In the genomic region with DNA sequence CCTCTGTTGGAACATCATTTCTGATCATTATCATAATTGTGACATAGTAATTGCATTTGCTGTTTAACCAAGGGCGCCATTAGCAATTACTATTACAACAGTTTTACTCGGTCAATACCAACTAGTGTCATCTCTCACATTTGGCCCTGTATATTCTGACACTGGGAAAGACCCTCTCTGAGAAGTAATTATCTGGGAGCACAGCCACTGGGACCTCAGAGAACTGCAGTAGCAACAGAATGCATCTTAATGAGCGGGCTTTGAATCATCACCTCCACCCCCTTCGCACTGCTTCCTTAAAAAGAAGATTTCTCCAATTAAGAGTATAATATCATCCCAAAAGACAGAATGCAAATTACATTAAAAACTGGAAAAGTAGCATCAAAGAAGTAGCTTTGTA, we compare ENCODE assay signal across 20 mouse cellular contexts.
DNase-seq lines count a peak whose midpoint lies in the region; ATAC-seq and TF ChIP-seq lines count a peak whose summit lies in the region.
"Had no signal": no experiment of that assay in that cellular context is flagged by ENCODE, and none has a peak within 500 bp of the region (broad histone marks: within the 10 kb centered on the region; RNA-seq: fewer than 3 reads in every experiment).

No protein-coding gene starts in this region.

- no peak overlapping the region for H3K27ac ChIP-seq in forebrain, embryonic 12.5 days
- H3K27ac ChIP-seq in forebrain, embryonic 16.5 days (ENCODE audit: low read length): no peak overlapping the region
- no peak overlapping the region for H3K27ac ChIP-seq in midbrain, embryonic 11.5 days (ENCODE audit: low read depth, low read length)
- no peak overlapping the region for H3K27ac ChIP-seq in midbrain, embryonic 10.5 days (replicated peaks)
- H3K27ac ChIP-seq in midbrain, embryonic 16.5 days (ENCODE audit: low read length): no peak overlapping the region
- H3K27ac ChIP-seq in lung, postnatal 0 days (ENCODE audit: low read length): no peak overlapping the region
- H3K27ac ChIP-seq: embryonic facial prominence, embryonic 10.5 days; heart, embryonic 10.5 days; hindbrain, embryonic 12.5 days had no signal

- no peaks in the 10 kb centered on the region for H3K27me3 ChIP-seq in forebrain, embryonic 12.5 days
- no peaks in the 10 kb centered on the region for H3K27me3 ChIP-seq in forebrain, embryonic 16.5 days (replicated peaks; ENCODE audit: control insufficient read depth, insufficient read depth, low read length)
- no peaks in the 10 kb centered on the region for H3K27me3 ChIP-seq in midbrain, embryonic 11.5 days (ENCODE audit: control insufficient read depth, insufficient read depth, low read length)
- no peaks in the 10 kb centered on the region for H3K27me3 ChIP-seq in midbrain, embryonic 10.5 days (ENCODE audit: low read depth, poor library complexity, severe bottlenecking)
- H3K27me3 ChIP-seq in midbrain, embryonic 16.5 days (ENCODE audit: control insufficient read depth, insufficient read depth, low read depth, low read length): no peaks in the 10 kb centered on the region
- H3K27me3 ChIP-seq in lung, postnatal 0 days (replicated peaks; ENCODE audit: insufficient read depth, low read length): no peaks in the 10 kb centered on the region
- H3K27me3 ChIP-seq: hindbrain, embryonic 12.5 days had no signal

- ATAC-seq in forebrain, embryonic 12.5 days (ENCODE audit: low FRiP score): peak; percentile 36; the same call in 1 of the 2 replicates
- no peak for ATAC-seq in forebrain, embryonic 16.5 days
- 0 out of 2 replicates have a peak, but pooled peaks have one; percentile 24 for ATAC-seq in midbrain, embryonic 11.5 days (ENCODE audit: low FRiP score)
- peak; percentile 28; the same call in 1 of the 2 replicates for ATAC-seq in midbrain, embryonic 16.5 days
- ATAC-seq in lung, postnatal 0 days: no peak
- ATAC-seq: hindbrain, embryonic 16.5 days; inflammation-experienced regulatory T-cells, adult 6 months had no signal

- no peak overlapping the region for H3K9ac ChIP-seq in forebrain, embryonic 12.5 days
- no peak overlapping the region for H3K9ac ChIP-seq in forebrain, embryonic 16.5 days (replicated peaks; ENCODE audit: low read depth, low read length)
- no peak overlapping the region for H3K9ac ChIP-seq in midbrain, embryonic 11.5 days (ENCODE audit: low read length)
- H3K9ac ChIP-seq in midbrain, embryonic 16.5 days (ENCODE audit: low read depth, low read length): no peak overlapping the region
- no peak overlapping the region for H3K9ac ChIP-seq in lung, postnatal 0 days (replicated peaks; ENCODE audit: low read depth)
- H3K9ac ChIP-seq: hindbrain, embryonic 12.5 days had no signal

- TF ChIP-seq CTCF in lung, postnatal 0 days (IDR thresholded peaks at IDR 0.05): no peak

- no peaks in the 10 kb centered on the region for H3K36me3 ChIP-seq in forebrain, embryonic 12.5 days (replicated peaks)
- H3K36me3 ChIP-seq in forebrain, embryonic 16.5 days (ENCODE audit: control insufficient read depth, insufficient read depth): no peaks in the 10 kb centered on the region
- no peaks in the 10 kb centered on the region for H3K36me3 ChIP-seq in midbrain, embryonic 11.5 days (ENCODE audit: control insufficient read depth, insufficient read depth, low read length)
- H3K36me3 ChIP-seq in midbrain, embryonic 10.5 days: no peaks in the 10 kb centered on the region
- H3K36me3 ChIP-seq in midbrain, embryonic 16.5 days (ENCODE audit: control insufficient read depth, insufficient read depth, low read length): no peaks in the 10 kb centered on the region
- H3K36me3 ChIP-seq in lung, postnatal 0 days (ENCODE audit: insufficient read depth, low read length): no peaks in the 10 kb centered on the region
- H3K36me3 ChIP-seq: embryonic facial prominence, embryonic 10.5 days; heart, embryonic 10.5 days; hindbrain, embryonic 12.5 days had no signal

- H3K4me1 ChIP-seq in forebrain, embryonic 12.5 days: no peaks in the 10 kb centered on the region
- H3K4me1 ChIP-seq in forebrain, embryonic 16.5 days (replicated peaks; ENCODE audit: control insufficient read depth, insufficient read depth, low read length): no peaks in the 10 kb centered on the region
- H3K4me1 ChIP-seq in midbrain, embryonic 11.5 days (ENCODE audit: control insufficient read depth, insufficient read depth, low read length): no peaks in the 10 kb centered on the region
- H3K4me1 ChIP-seq in midbrain, embryonic 10.5 days: no peaks in the 10 kb centered on the region
- H3K4me1 ChIP-seq in midbrain, embryonic 16.5 days (ENCODE audit: control insufficient read depth, insufficient read depth, low read length): no peaks in the 10 kb centered on the region
- no peaks in the 10 kb centered on the region for H3K4me1 ChIP-seq in lung, postnatal 0 days (ENCODE audit: insufficient read depth, low read depth, low read length)
- H3K4me1 ChIP-seq: embryonic facial prominence, embryonic 10.5 days; heart, embryonic 10.5 days; hindbrain, embryonic 12.5 days had no signal

- WGBS in forebrain, embryonic 12.5 days: 70% methylated on average over 4 of the region's 4 CpGs
- WGBS in forebrain, embryonic 16.5 days: 61% methylated on average over 4 of the region's 4 CpGs
- WGBS in midbrain, embryonic 11.5 days: 90% methylated on average over 4 of the region's 4 CpGs
- WGBS in midbrain, embryonic 10.5 days: 87% methylated on average over 4 of the region's 4 CpGs
- 79% methylated on average over 4 of the region's 4 CpGs for WGBS in midbrain, embryonic 16.5 days
- 88% methylated on average over 4 of the region's 4 CpGs for WGBS in lung, postnatal 0 days

- H3K4me2 ChIP-seq in forebrain, embryonic 12.5 days: no peak overlapping the region
- no peak overlapping the region for H3K4me2 ChIP-seq in forebrain, embryonic 16.5 days (ENCODE audit: low read length)
- no peak overlapping the region for H3K4me2 ChIP-seq in midbrain, embryonic 11.5 days
- no peak overlapping the region for H3K4me2 ChIP-seq in midbrain, embryonic 16.5 days (ENCODE audit: low read length)
- H3K4me2 ChIP-seq in lung, postnatal 0 days (replicated peaks; ENCODE audit: low read depth, low read length): no peak overlapping the region
- H3K4me2 ChIP-seq: hindbrain, embryonic 12.5 days had no signal

- DNase-seq in midbrain, embryonic 11.5 days (ENCODE audit: low spot score, missing footprints): no peak
- no peak for DNase-seq in midbrain, embryonic 10.5 days (ENCODE audit: low spot score)
- peak; percentile 19 for DNase-seq in brain, adult 2 months (ENCODE audit: low read depth, low spot score)
- DNase-seq in heart, adult 8-10 months (ENCODE audit: low spot score): no peak
- DNase-seq in lung, postnatal 0 days (ENCODE audit: low spot score): no peak
- DNase-seq: adrenal gland, postnatal 10 days; cerebellum, adult 2 months; cerebellum, postnatal 10 days; gastrocnemius, postnatal 36 days; heart, adult 11 months; heart, postnatal 10 days; heart, postnatal 4 days had no signal

- TF ChIP-seq EP300 in lung, postnatal 0 days (IDR thresholded peaks at IDR 0.05): no peak

- H3K4me3 ChIP-seq in forebrain, embryonic 12.5 days (replicated peaks): no peak overlapping the region
- H3K4me3 ChIP-seq in forebrain, embryonic 16.5 days (replicated peaks; ENCODE audit: low read length): no peak overlapping the region
- H3K4me3 ChIP-seq in midbrain, embryonic 11.5 days (ENCODE audit: low read depth, low read length): no peak overlapping the region
- H3K4me3 ChIP-seq in midbrain, embryonic 10.5 days: no peak overlapping the region
- H3K4me3 ChIP-seq in midbrain, embryonic 16.5 days (ENCODE audit: low read depth, low read length): no peak overlapping the region
- H3K4me3 ChIP-seq in lung, postnatal 0 days (ENCODE audit: low read depth, low read length): no peak overlapping the region
- H3K4me3 ChIP-seq: embryonic facial prominence, embryonic 10.5 days; heart, embryonic 10.5 days; hindbrain, embryonic 12.5 days had no signal

- H3K9me3 ChIP-seq in forebrain, embryonic 12.5 days: no peaks in the 10 kb centered on the region
- H3K9me3 ChIP-seq in forebrain, embryonic 16.5 days (ENCODE audit: control insufficient read depth, low read length): no peaks in the 10 kb centered on the region
- H3K9me3 ChIP-seq in midbrain, embryonic 11.5 days (ENCODE audit: control insufficient read depth, low read length): no peaks in the 10 kb centered on the region
- no peaks in the 10 kb centered on the region for H3K9me3 ChIP-seq in midbrain, embryonic 10.5 days (replicated peaks)
- no peaks in the 10 kb centered on the region for H3K9me3 ChIP-seq in midbrain, embryonic 16.5 days (replicated peaks; ENCODE audit: control insufficient read depth, low read length, poor library complexity, severe bottlenecking)
- no peaks in the 10 kb centered on the region for H3K9me3 ChIP-seq in lung, postnatal 0 days (ENCODE audit: low read length)
- H3K9me3 ChIP-seq: embryonic facial prominence, embryonic 10.5 days; heart, embryonic 10.5 days; hindbrain, embryonic 12.5 days had no signal

Comparison
In these comparisons a context has a peak if more than half of its experiments do, and no peak if none do; other contexts are left out.
1. ATAC-seq: peak in forebrain, embryonic 12.5 days (single experiment), midbrain, embryonic 11.5 days (single experiment) and midbrain, embryonic 16.5 days (single experiment); none in forebrain, embryonic 16.5 days (single experiment) and lung, postnatal 0 days (single experiment).